Mouse (Mus musculus): ENCODE measurements at regions not wholly inside any gene's neighbourhood (a gene's known extent, or its start where the extent isn't known, plus 50 kb on each side); places are given as distances from the start of the nearest gene placed in this dataset.

DNA sequence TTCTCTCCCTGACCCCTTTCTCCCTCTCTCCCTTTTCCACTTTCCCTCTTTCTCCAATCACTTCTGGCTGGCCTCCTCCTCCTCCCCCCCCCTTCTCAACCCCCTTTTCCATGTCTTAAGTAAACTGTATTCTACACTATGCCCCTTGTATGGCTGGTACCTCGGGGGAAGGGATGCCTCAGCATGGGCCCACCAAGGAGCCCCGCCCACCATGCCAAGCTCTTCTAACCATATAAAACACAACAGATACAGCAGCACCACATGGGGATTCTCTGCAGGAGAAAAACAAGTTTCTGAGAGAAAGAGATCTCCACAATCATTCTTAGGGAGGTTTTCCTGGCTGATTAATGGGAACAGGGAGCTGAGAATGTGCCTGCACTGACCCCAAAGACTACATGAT lies 196.6 kb upstream of the Trib2 start:
- TF ChIP-seq CTCF (IDR thresholded peaks at IDR 0.05; ENCODE audit: low read depth) = no peak
- TF ChIP-seq EP300 (IDR thresholded peaks at IDR 0.05; ENCODE audit: low read depth) = no peak
